Mouse (Mus musculus) G1E (cell line): ENCODE measurements around the gene Filip1l.

Experiments
- CTCF ChIP-seq: IDR thresholded peaks from 2 replicates; pipeline ENCODE4 v1.5.1; 2012; ENCODE audit warnings: low read depth, low read length, inconsistent platforms, mixed read lengths
- GATA1 ChIP-seq: IDR thresholded peaks from 2 replicates; pipeline ENCODE4 v1.6.1; 2012; ENCODE audit warnings: borderline replicate concordance, low read length, inconsistent platforms, mixed read lengths

GRCm38 (mm10) chr16:57566215-57566614 is 213.3 kb downstream of the Filip1l start:
- no peak for TF ChIP-seq CTCF
- no peak for TF ChIP-seq GATA1
